Mouse (Mus musculus): Measurements from ENCODE around the gene Psmd1. TPM values are rescaled to one million over a fixed set of nuclear protein-coding genes. Genes with fewer than 3 reads are reported as not detected.

The Psmd1 gene
- polyA plus RNA-seq, 1 experiment from 2014 or later = 86.2 TPM

DNA sequence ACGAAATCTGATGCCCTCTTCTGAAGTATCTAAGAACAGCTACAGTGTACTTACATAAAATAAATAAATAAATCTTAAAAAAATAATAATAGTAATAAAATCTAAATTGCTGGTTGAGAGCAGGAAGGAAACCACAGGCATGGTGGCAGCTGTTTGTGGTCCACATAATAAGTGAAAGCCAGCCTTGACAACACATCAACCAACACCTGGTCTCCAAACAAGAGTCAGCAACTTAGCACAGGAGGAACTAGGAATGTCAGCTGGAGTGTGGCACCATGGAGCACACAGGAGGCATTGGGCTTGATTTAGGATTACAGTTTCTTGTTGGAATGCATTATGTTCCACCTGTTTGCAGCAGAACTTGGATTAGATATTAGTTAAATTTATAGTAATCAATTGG lies 40.9 kb downstream of the Psmd1 start:
- Histone ChIP-seq H3K9me3 (ENCODE audit: low read length) (no peaks in the 10 kb centered on the region), H3K36me3 (ENCODE audit: insufficient read depth, low read length) (no peaks in the 10 kb centered on the region), H3K4me2 (replicated peaks; ENCODE audit: low read depth, low read length) (no peak overlapping the region), H3K4me3 (ENCODE audit: low read depth, low read length) (no peak overlapping the region), H3K27ac (ENCODE audit: low read length) (no peak overlapping the region), H3K27me3 (replicated peaks; ENCODE audit: insufficient read depth, low read length) (no peaks in the 10 kb centered on the region), H3K9ac (replicated peaks; ENCODE audit: low read depth) (no peak overlapping the region), H3K4me1 (ENCODE audit: insufficient read depth, low read depth, low read length) (no peaks in the 10 kb centered on the region)
- no peak for DNase-seq (ENCODE audit: low spot score)
- no peak for ATAC-seq
- 92% methylated on average over 1 of the region's 1 CpGs for WGBS
- TF ChIP-seq CTCF (IDR thresholded peaks at IDR 0.05) = no peak
- no peak for TF ChIP-seq EP300 (IDR thresholded peaks at IDR 0.05)

DNA sequence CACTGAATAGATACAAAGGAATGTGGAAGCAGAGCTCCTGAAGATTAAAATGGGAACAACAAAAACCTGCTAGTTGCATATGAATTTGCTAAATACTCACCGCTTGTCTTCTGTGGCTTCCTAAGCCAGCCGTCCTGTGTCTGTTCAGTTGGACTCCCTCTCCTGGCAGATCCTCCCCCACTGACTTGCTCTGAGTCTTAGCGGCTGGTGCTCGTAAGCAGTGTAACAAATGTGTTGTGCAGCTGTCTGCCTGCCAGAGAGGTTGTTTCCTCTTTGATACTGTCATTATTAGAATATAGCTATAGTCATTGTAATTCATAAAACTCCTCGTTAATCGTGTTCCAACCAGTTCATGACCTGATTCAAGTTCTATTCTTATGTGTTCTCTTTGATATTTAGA lies 47.6 kb downstream of the Psmd1 start, which contains the start of gene Htr2b:
Gene Htr2b (minus strand): TSS at position 192 of the 400 bp plus-strand sequence.
- WGBS = 42% methylated on average over 6 of the region's 6 CpGs
- Histone ChIP-seq H3K9me3 (ENCODE audit: low read length) (no peaks in the 10 kb centered on the region), H3K4me1 (ENCODE audit: insufficient read depth, low read depth, low read length) (no peaks in the 10 kb centered on the region), H3K27me3 (replicated peaks; ENCODE audit: insufficient read depth, low read length) (no peaks in the 10 kb centered on the region), H3K27ac (ENCODE audit: low read length) (no peak within 1 kb of the TSS), H3K9ac (replicated peaks; ENCODE audit: low read depth) (no peak within 1 kb of the TSS), H3K36me3 (ENCODE audit: insufficient read depth, low read length) (no peaks in the 10 kb centered on the region), H3K4me2 (replicated peaks; ENCODE audit: low read depth, low read length) (no peak within 1 kb of the TSS), H3K4me3 (ENCODE audit: low read depth, low read length) (no peak within 1 kb of the TSS)
- TF ChIP-seq CTCF (IDR thresholded peaks at IDR 0.05) = peak; percentile 53
- TF ChIP-seq EP300 (IDR thresholded peaks at IDR 0.05) = no peak
- DNase-seq (ENCODE audit: low spot score) (peak; percentile 78), ATAC-seq (peak; percentile 83)

DNA sequence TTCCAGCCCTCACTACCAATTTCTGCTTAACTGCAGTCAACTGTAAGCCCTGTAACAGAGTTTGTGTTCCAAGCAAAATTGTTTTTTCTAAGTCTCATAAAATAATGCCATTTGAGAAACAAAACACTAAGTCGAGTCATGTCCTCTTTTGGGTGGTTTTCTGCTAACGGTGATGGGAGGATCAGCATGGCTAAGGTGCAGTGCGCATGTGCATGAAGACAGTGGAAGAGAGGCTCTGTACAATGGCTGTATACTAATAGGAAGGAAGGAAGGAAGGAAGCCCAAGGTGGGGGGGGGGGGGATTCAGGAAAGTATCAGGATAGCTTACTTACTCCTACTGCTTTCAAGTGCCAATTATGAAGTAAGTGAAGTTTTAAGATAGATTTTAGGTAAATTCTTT lies 50.0 kb downstream of the Psmd1 start:
- Histone ChIP-seq H3K27me3 (replicated peaks; ENCODE audit: insufficient read depth, low read length) (no peaks in the 10 kb centered on the region), H3K9ac (replicated peaks; ENCODE audit: low read depth) (no peak overlapping the region), H3K4me1 (ENCODE audit: insufficient read depth, low read depth, low read length) (no peaks in the 10 kb centered on the region), H3K9me3 (ENCODE audit: low read length) (no peaks in the 10 kb centered on the region), H3K27ac (ENCODE audit: low read length) (no peak overlapping the region), H3K4me3 (ENCODE audit: low read depth, low read length) (no peak overlapping the region), H3K4me2 (replicated peaks; ENCODE audit: low read depth, low read length) (no peak overlapping the region), H3K36me3 (ENCODE audit: insufficient read depth, low read length) (peaks cover 7% of the 10 kb centered on the region; the same call in 1 of the 2 replicates)
- ATAC-seq (no peak), DNase-seq (ENCODE audit: low spot score) (peak; percentile 20)
- TF ChIP-seq EP300 (IDR thresholded peaks at IDR 0.05) (0 out of 2 replicates have a peak, but pooled peaks have one; percentile 27), CTCF (IDR thresholded peaks at IDR 0.05) (no peak)
- WGBS = 80% methylated on average over 3 of the region's 3 CpGs

DNA sequence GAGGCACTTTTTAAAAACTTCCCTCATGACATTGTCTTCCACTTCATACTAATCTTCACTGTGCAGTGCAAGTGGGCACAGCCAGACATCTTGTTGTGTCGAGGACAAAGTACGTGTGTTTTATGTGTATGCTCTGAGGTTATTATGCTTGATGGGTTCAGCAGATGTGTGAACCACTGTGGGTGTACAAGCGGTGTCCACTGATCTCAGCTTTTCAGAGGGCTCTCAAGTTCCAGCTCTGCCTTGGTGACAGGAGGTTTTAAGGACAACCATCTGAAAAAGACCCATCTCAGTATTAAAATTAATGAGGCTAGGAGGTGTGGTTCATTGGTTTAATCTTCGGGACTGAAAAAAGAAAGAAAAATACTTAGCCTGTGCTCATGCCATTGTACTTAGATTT lies 55.4 kb downstream of the Psmd1 start:
- Histone ChIP-seq H3K36me3 (ENCODE audit: insufficient read depth, low read length) (peaks cover 7% of the 10 kb centered on the region; the same call in 1 of the 2 replicates), H3K9me3 (ENCODE audit: low read length) (no peaks in the 10 kb centered on the region), H3K27me3 (replicated peaks; ENCODE audit: insufficient read depth, low read length) (no peaks in the 10 kb centered on the region), H3K27ac (ENCODE audit: low read length) (no peak overlapping the region), H3K4me2 (replicated peaks; ENCODE audit: low read depth, low read length) (no peak overlapping the region), H3K4me3 (ENCODE audit: low read depth, low read length) (no peak overlapping the region), H3K9ac (replicated peaks; ENCODE audit: low read depth) (no peak overlapping the region), H3K4me1 (ENCODE audit: insufficient read depth, low read depth, low read length) (no peaks in the 10 kb centered on the region)
- ATAC-seq = no peak
- WGBS = 91% methylated on average over 4 of the region's 4 CpGs
- TF ChIP-seq EP300 (IDR thresholded peaks at IDR 0.05) (no peak), CTCF (IDR thresholded peaks at IDR 0.05) (no peak)
- DNase-seq (ENCODE audit: low spot score) = no peak

DNA sequence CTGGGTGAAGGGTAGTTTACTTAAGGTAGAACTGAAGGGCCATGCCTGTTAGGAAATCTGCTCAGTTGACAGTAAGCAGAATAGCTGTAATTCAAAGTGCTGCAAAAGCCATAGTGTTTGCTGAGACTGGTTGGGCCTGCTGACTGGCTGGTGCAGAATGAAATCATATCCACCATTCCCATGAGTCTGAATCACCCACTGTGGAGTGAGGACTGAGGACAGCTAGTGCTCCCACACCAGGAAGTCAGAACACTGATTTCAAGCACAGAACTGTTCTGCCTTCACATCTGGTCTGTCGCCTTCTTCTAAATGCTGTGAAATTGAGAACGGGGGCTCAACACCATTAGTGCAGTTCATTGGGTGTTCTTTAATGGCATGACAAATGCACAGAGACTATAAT lies 61.8 kb downstream of the Psmd1 start:
- Histone ChIP-seq H3K9ac (replicated peaks; ENCODE audit: low read depth) (no peak overlapping the region), H3K27ac (ENCODE audit: low read length) (no peak overlapping the region), H3K27me3 (replicated peaks; ENCODE audit: insufficient read depth, low read length) (no peaks in the 10 kb centered on the region), H3K9me3 (ENCODE audit: low read length) (no peaks in the 10 kb centered on the region), H3K36me3 (ENCODE audit: insufficient read depth, low read length) (peaks cover 26% of the 10 kb centered on the region; the same call in 1 of the 2 replicates), H3K4me1 (ENCODE audit: insufficient read depth, low read depth, low read length) (no peaks in the 10 kb centered on the region), H3K4me3 (ENCODE audit: low read depth, low read length) (no peak overlapping the region), H3K4me2 (replicated peaks; ENCODE audit: low read depth, low read length) (no peak overlapping the region)
- WGBS = 100% methylated on average over 2 of the region's 2 CpGs
- TF ChIP-seq CTCF (IDR thresholded peaks at IDR 0.05) (no peak), EP300 (IDR thresholded peaks at IDR 0.05) (no peak)
- DNase-seq (ENCODE audit: low spot score) = no peak
- ATAC-seq = no peak

DNA sequence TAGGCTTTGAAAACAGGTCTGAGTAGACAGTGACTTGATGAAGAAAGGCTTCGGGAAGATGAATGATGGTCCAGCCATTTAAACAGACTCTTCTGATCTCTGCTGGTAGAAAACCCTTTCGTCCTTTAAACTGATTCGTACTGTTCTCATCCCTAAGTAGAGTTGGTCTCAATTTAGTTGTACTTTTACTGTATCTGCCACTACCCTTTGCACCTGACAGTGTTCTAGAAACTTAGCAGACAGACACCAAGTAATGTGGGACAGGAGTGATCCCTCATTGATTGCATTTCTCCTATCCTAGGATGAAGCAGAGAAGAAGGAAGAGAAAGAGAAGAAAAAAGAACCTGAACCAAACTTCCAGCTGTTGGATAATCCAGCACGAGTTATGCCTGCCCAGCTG lies 69.2 kb downstream of the Psmd1 start, which contains the start of gene Gm21972:
Gene Gm21972 (plus strand): TSS at position 301 of the 400 bp plus-strand sequence.
- H3K27ac ChIP-seq (ENCODE audit: low read length) = no peak within 1 kb of the TSS

DNA sequence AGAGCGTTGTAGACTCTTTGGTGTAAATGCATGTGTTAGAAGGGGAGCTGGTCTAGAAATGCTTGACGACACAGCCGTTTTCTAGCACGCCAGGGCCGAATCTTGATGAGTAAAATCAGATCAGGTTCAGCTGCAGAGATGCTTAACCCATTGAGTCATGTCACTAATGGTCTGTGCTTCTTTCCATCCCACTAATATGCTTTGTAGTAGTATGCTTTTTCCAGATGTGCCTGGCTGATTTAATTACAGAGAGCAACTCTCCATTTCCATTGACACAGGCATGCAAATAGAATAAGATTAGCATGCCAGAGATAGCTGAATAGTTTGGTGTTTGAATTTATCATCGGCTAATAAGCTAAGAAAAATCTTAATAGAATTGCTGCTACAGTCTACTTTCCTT lies 71.1 kb downstream of the Psmd1 start:
- ATAC-seq (no peak), DNase-seq (ENCODE audit: low spot score) (no peak)
- Histone ChIP-seq H3K36me3 (ENCODE audit: insufficient read depth, low read length) (peaks cover 17% of the 10 kb centered on the region; the same call in 1 of the 2 replicates), H3K9ac (replicated peaks; ENCODE audit: low read depth) (no peak overlapping the region), H3K4me2 (replicated peaks; ENCODE audit: low read depth, low read length) (no peak overlapping the region), H3K27me3 (replicated peaks; ENCODE audit: insufficient read depth, low read length) (no peaks in the 10 kb centered on the region), H3K4me1 (ENCODE audit: insufficient read depth, low read depth, low read length) (no peaks in the 10 kb centered on the region), H3K4me3 (ENCODE audit: low read depth, low read length) (no peak overlapping the region), H3K9me3 (ENCODE audit: low read length) (no peaks in the 10 kb centered on the region), H3K27ac (ENCODE audit: low read length) (no peak overlapping the region)
- 93% methylated on average over 6 of the region's 6 CpGs for WGBS
- TF ChIP-seq EP300 (IDR thresholded peaks at IDR 0.05) = no peak
- TF ChIP-seq CTCF (IDR thresholded peaks at IDR 0.05) = no peak

More for the DNA sequence above, 69.2 kb downstream of the Psmd1 start, which contains the start of gene Gm21972:
- ATAC-seq = no peak
- no peak within 1 kb of the TSS for H3K4me3 ChIP-seq (ENCODE audit: low read depth, low read length)
- 97% methylated on average over 4 of the region's 4 CpGs for WGBS
- peaks cover 22% of the 10 kb centered on the region; the same call in 1 of the 2 replicates for H3K36me3 ChIP-seq (ENCODE audit: insufficient read depth, low read length)
- no peaks in the 10 kb centered on the region for H3K27me3 ChIP-seq (replicated peaks; ENCODE audit: insufficient read depth, low read length)
- H3K4me1 ChIP-seq (ENCODE audit: insufficient read depth, low read depth, low read length) = no peaks in the 10 kb centered on the region
- TF ChIP-seq CTCF (IDR thresholded peaks at IDR 0.05) (no peak), EP300 (IDR thresholded peaks at IDR 0.05) (no peak)
- H3K9ac ChIP-seq (replicated peaks; ENCODE audit: low read depth) = no peak within 1 kb of the TSS
- no peaks in the 10 kb centered on the region for H3K9me3 ChIP-seq (ENCODE audit: low read length)
- no peak within 1 kb of the TSS for H3K4me2 ChIP-seq (replicated peaks; ENCODE audit: low read depth, low read length)
- DNase-seq (ENCODE audit: low spot score) = no peak

Data from lung, postnatal 0 days (tissue).